Mouse (Mus musculus) testis, adult 2 months (tissue): Measurements from ENCODE around the gene Rpp25.

ENCODE experiments used
- CTCF ChIP-seq: fragments of 200-500 bp; IDR thresholded peaks from 2 replicates; pipeline ENCODE4 v1.5.1; 2012; ENCODE audit warnings: low read depth, mild to moderate bottlenecking, inconsistent platforms, low read length, moderate library complexity; ENCODE audit not compliant: control insufficient read depth, insufficient read depth, insufficient replicate concordance
- POLR2A ChIP-seq: fragments of 200-500 bp; IDR thresholded peaks from 2 replicates; pipeline ENCODE4 v1.6.1; 2012; ENCODE audit warnings: low read depth, mild to moderate bottlenecking, inconsistent platforms, low read length, moderate library complexity; ENCODE audit not compliant: control insufficient read depth

DNA sequence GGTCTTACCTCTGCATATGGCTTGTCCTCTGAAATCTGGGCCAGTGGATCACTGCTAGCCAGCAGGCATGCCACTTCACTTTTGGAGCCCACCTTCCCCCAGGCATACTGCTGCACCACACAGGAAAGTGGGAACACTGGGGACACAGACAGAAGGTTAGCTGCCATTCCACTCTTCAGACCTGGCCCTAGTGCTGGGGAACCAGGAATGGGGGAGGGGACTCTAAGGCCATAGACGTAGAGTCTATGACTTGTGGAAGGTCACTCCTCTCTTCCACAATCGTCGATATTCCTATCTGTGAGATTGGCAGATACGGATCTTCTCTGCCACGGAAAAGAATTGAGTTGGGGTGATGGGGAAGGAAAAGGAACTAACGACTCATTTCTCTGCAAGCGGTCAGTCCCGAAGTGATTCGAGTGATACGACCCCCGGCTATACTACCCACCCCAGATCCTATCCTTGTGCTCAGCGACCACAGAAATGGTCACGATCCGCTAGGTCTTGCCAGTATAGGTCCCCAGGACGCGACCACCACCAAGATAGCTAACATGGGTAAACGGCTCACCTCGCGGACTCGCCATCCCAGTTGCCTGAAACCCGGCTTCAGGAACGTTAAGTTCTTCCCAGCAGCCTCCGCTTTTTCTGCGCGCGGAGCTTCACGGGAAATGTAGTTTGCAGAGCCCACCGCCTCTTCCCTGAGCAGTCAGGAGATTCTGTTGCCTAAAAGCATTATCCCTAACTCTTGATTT is 48.5 kb downstream of the Rpp25 start, which contains the start of gene Mpi:
- TF ChIP-seq CTCF (0 out of 2 replicates have a peak, but pooled peaks have one; percentile 13), POLR2A (peak; percentile 94)
